Mouse (Mus musculus): Measurements from ENCODE around the gene Sema4d. TPM values are rescaled to one million over a fixed set of nuclear protein-coding genes. Genes with fewer than 3 reads are reported as not detected.
A peak's percentile ranks its signal among the peaks of the same experiment; 100 is the strongest.

Sema4d gene
- polyA plus RNA-seq, 1 experiment from 2014 or later, result 4.9 TPM

DNA sequence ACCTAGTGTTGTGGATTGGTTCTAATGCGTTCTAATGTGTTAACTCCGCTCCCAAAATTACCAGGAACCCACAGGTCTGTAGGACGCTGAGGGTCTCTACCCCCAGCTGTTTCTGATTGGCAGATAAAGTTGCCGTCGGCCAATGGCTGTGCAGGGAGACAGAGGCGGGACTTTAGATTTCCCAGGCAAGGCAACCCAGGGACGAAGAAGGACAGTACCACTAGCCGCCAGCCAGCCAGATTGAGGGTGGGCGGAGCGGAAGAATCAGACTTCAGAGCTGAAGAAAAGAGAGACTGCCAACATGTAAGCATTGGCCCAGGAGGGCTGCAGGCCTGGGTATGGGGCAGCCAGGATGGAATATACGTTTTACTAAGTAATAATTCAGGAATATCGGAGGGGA, 14.6 kb upstream of the Sema4d start:
- Histone ChIP-seq H3K4me1 (ENCODE audit: insufficient read depth, low read depth, low read length) (no peaks in the 10 kb centered on the region), H3K36me3 (ENCODE audit: insufficient read depth, low read length) (no peaks in the 10 kb centered on the region), H3K4me2 (replicated peaks; ENCODE audit: low read depth, low read length) (no peak overlapping the region), H3K9me3 (ENCODE audit: low read length) (no peaks in the 10 kb centered on the region), H3K4me3 (ENCODE audit: low read depth, low read length) (no peak overlapping the region), H3K27ac (ENCODE audit: low read length) (no peak overlapping the region), H3K9ac (replicated peaks; ENCODE audit: low read depth) (no peak overlapping the region), H3K27me3 (replicated peaks; ENCODE audit: insufficient read depth, low read length) (no peaks in the 10 kb centered on the region)
- TF ChIP-seq EP300 (IDR thresholded peaks at IDR 0.05), result no peak
- no peak for TF ChIP-seq CTCF (IDR thresholded peaks at IDR 0.05)
- DNase-seq (ENCODE audit: low spot score), result no peak
- peak; percentile 46 for ATAC-seq
- WGBS, result 46% methylated on average over 12 of the region's 12 CpGs

DNA sequence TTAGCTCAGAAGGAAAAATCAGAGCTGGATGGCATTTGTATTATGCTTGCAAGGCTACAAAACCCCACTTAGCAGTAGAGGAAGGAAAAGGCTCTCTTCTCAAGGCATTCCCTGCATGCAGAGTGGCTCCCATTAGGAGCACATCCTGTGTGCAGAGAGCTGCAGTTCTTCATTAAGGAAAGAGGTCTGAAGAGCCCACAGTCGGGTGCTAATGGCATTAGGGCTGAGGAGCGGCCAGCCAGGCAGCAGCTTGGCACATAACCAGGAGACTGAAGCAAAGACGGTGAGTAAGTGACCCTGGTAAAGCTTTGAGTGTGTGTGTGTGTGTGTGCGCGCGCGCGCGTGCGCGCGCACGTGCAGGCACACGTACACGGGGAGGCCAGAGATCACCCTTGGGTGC, 12.7 kb upstream of the Sema4d start:
- no peaks in the 10 kb centered on the region for H3K9me3 ChIP-seq (ENCODE audit: low read length)
- WGBS, result 72% methylated on average over 15 of the region's 15 CpGs
- no peak overlapping the region for H3K4me2 ChIP-seq (replicated peaks; ENCODE audit: low read depth, low read length)
- ATAC-seq (no peak), DNase-seq (ENCODE audit: low spot score) (no peak)
- no peaks in the 10 kb centered on the region for H3K4me1 ChIP-seq (ENCODE audit: insufficient read depth, low read depth, low read length)
- H3K9ac ChIP-seq (replicated peaks; ENCODE audit: low read depth), result no peak overlapping the region
- H3K27ac ChIP-seq (ENCODE audit: low read length), result no peak overlapping the region
- H3K27me3 ChIP-seq (replicated peaks; ENCODE audit: insufficient read depth, low read length), result no peaks in the 10 kb centered on the region
- no peaks in the 10 kb centered on the region for H3K36me3 ChIP-seq (ENCODE audit: insufficient read depth, low read length)
- H3K4me3 ChIP-seq (ENCODE audit: low read depth, low read length), result no peak overlapping the region
- TF ChIP-seq EP300 (IDR thresholded peaks at IDR 0.05) (no peak), CTCF (IDR thresholded peaks at IDR 0.05) (no peak)

DNA sequence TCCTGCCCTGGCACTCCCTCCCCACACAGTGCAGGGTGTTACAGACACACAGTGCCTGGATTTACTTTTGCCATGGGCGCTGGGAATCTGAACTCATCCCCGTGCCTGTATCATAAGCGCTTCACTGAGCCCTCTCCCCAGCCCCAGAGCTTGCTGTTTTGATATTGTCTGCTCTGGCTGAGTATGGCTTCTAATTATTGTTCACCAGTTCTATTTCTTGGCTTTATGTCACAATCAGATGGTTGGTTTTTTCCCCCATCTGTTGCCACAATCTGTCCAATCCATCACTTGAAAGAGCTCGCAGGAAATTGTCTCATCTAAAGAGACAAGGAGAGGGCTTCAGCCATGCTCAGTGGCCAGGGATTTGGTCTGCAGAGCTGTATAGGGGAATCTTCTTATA, 12.1 kb upstream of the Sema4d start:
- no peaks in the 10 kb centered on the region for H3K27me3 ChIP-seq (replicated peaks; ENCODE audit: insufficient read depth, low read length)
- TF ChIP-seq EP300 (IDR thresholded peaks at IDR 0.05), result no peak
- no peak for TF ChIP-seq CTCF (IDR thresholded peaks at IDR 0.05)
- 63% methylated on average over 4 of the region's 4 CpGs for WGBS
- H3K4me2 ChIP-seq (replicated peaks; ENCODE audit: low read depth, low read length), result no peak overlapping the region
- H3K9ac ChIP-seq (replicated peaks; ENCODE audit: low read depth), result no peak overlapping the region
- H3K4me3 ChIP-seq (ENCODE audit: low read depth, low read length), result no peak overlapping the region
- H3K27ac ChIP-seq (ENCODE audit: low read length), result no peak overlapping the region
- H3K9me3 ChIP-seq (ENCODE audit: low read length), result no peaks in the 10 kb centered on the region
- DNase-seq (ENCODE audit: low spot score), result no peak
- ATAC-seq, result no peak
- H3K36me3 ChIP-seq (ENCODE audit: insufficient read depth, low read length), result no peaks in the 10 kb centered on the region
- no peaks in the 10 kb centered on the region for H3K4me1 ChIP-seq (ENCODE audit: insufficient read depth, low read depth, low read length)

DNA sequence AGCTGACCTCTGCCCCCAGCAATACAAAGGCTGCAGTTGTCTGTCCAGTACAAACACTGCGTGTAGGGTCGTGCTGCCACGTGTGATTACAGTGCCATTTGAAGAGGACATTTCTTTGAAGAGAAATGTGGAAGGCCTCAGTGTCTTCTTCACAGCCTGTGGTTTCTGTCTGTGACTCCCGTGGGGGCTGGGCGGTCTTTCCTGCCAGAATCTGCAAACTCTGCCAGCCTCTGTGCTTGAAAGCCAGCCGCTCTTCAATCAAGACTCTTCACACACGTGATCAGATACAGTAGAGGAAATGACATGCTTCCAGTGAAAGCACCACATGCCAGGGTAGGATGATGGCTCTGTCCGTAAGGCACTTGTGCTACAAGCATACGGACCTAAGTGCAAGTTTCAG, 7.4 kb upstream of the Sema4d start:
- TF ChIP-seq EP300 (IDR thresholded peaks at IDR 0.05) (no peak), CTCF (IDR thresholded peaks at IDR 0.05) (no peak)
- Histone ChIP-seq H3K27me3 (replicated peaks; ENCODE audit: insufficient read depth, low read length) (no peaks in the 10 kb centered on the region), H3K9ac (replicated peaks; ENCODE audit: low read depth) (no peak overlapping the region), H3K36me3 (ENCODE audit: insufficient read depth, low read length) (no peaks in the 10 kb centered on the region), H3K4me1 (ENCODE audit: insufficient read depth, low read depth, low read length) (no peaks in the 10 kb centered on the region), H3K4me2 (replicated peaks; ENCODE audit: low read depth, low read length) (no peak overlapping the region), H3K4me3 (ENCODE audit: low read depth, low read length) (no peak overlapping the region), H3K9me3 (ENCODE audit: low read length) (no peaks in the 10 kb centered on the region), H3K27ac (ENCODE audit: low read length) (no peak overlapping the region)
- 34% methylated on average over 9 of the region's 9 CpGs for WGBS
- ATAC-seq (peak; percentile 35), DNase-seq (ENCODE audit: low spot score) (peak; percentile 21)

DNA sequence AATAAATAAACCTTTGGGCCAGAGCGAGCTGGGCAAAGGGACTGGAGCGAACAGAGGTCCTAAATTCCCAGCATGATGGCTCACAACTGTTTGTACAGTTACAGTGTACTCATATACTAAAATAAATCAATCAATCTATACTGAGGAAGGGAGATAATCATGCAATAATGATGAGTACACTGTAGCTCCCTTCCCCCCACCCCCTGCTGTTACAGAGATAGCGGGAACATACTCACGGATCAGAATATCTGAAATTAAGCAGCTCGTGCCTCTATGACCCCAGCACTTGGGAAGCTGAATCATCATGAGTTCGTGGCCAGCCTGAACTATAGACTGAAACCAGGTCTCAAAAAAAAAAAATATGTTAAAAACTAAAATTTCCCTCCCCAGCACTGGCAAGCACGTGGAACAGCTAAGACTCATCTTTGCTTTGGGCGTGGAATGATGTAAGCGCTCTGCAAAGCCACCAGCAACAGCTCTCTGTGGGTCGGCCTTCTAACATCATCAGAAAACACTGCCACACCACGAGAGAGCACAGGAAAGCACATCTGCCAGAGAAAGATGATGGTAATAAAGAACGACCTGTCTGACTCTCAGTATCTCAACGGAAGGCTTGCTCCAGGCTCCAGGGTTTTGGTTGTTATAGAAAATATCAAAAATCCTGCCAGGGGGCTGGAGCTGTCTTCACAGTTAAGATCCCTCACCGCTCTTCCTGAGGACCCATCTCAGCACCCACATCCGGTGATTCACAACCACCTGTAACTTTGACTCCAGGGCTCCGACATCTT, 6.4 kb upstream of the Sema4d start:
- Histone ChIP-seq H3K4me3 (ENCODE audit: low read depth, low read length) (no peak overlapping the region), H3K36me3 (ENCODE audit: insufficient read depth, low read length) (no peaks in the 10 kb centered on the region), H3K9ac (replicated peaks; ENCODE audit: low read depth) (no peak overlapping the region), H3K27me3 (replicated peaks; ENCODE audit: insufficient read depth, low read length) (no peaks in the 10 kb centered on the region), H3K27ac (ENCODE audit: low read length) (no peak overlapping the region), H3K4me1 (ENCODE audit: insufficient read depth, low read depth, low read length) (no peaks in the 10 kb centered on the region), H3K9me3 (ENCODE audit: low read length) (no peaks in the 10 kb centered on the region), H3K4me2 (replicated peaks; ENCODE audit: low read depth, low read length) (no peak overlapping the region)
- ATAC-seq, result no peak
- no peak for TF ChIP-seq CTCF (IDR thresholded peaks at IDR 0.05)
- no peak for TF ChIP-seq EP300 (IDR thresholded peaks at IDR 0.05)
- no peak for DNase-seq (ENCODE audit: low spot score)
- 75% methylated on average over 16 of the region's 16 CpGs for WGBS

DNA sequence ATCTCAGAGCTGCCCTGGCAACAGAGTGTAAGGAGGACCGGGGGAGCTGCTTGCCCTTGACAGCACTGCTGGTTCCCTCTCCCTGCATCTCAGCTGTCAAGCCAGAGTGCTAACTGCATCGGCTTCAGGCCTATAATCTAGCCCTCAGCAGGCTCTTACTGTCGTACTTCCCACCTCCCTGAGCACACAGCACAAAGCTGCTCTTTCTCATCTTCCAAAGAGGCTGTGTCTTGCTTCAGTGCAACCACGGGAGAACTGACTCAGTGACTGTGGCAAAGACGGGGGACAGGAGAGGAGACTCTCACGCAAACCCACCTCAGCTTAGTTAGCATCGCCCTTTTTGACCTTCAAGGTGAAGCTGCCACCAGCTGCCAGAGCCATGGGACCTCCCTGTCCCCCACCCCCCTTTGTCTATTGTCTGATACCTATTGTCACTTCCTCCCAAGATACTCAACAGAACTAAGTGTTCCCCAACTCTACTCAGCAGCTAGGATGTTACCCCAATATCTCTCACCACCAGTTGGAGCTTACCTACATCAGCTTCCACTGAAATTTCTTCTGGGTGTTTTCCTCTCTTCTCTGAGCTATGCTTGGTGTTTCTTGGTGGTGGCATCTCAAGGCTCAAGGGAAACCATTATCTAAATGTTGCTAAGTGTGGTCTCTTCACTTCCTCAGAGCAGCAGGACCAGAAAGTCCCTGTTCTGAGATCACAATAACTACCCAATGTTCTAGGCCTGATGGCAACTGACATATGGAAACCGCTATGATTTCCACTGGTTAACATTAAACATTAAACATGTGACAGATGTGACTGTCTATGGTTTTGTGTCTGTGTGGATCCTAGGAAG, 4.6 kb upstream of the Sema4d start:
- 58% methylated on average over 8 of the region's 8 CpGs for WGBS
- Histone ChIP-seq H3K27me3 (replicated peaks; ENCODE audit: insufficient read depth, low read length) (no peaks in the 10 kb centered on the region), H3K4me2 (replicated peaks; ENCODE audit: low read depth, low read length) (no peak overlapping the region), H3K9me3 (ENCODE audit: low read length) (no peaks in the 10 kb centered on the region), H3K27ac (ENCODE audit: low read length) (no peak overlapping the region), H3K36me3 (ENCODE audit: insufficient read depth, low read length) (no peaks in the 10 kb centered on the region), H3K9ac (replicated peaks; ENCODE audit: low read depth) (no peak overlapping the region), H3K4me3 (ENCODE audit: low read depth, low read length) (no peak overlapping the region), H3K4me1 (ENCODE audit: insufficient read depth, low read depth, low read length) (no peaks in the 10 kb centered on the region)
- DNase-seq (ENCODE audit: low spot score) (no peak), ATAC-seq (no peak)
- TF ChIP-seq EP300 (IDR thresholded peaks at IDR 0.05), result no peak
- no peak for TF ChIP-seq CTCF (IDR thresholded peaks at IDR 0.05)

Data from lung, postnatal 0 days (tissue).